Mouse (Mus musculus): ENCODE measurements at regions not wholly inside any gene's neighbourhood (a gene's known extent, or its start where the extent isn't known, plus 50 kb on each side); places are given as distances from the start of the nearest gene placed in this dataset.

- Histone ChIP-seq H3K4me3 (ENCODE audit: low read length) (no peak overlapping the region), H3K4me1 (ENCODE audit: control insufficient read depth, insufficient read depth, low read depth, low read length) (no peaks in the 10 kb centered on the region), H3K4me2 (ENCODE audit: low read length) (no peak overlapping the region), H3K27ac (ENCODE audit: low read depth, low read length) (no peak overlapping the region), H3K27me3 (replicated peaks; ENCODE audit: control insufficient read depth, insufficient read depth, low read length) (no peaks in the 10 kb centered on the region), H3K9ac (ENCODE audit: low read depth, low read length) (no peak overlapping the region), H3K9me3 (ENCODE audit: control insufficient read depth, low read length) (no peaks in the 10 kb centered on the region), H3K36me3 (ENCODE audit: control insufficient read depth, insufficient read depth, low read length) (no peaks in the 10 kb centered on the region)
- ATAC-seq = no peak
- WGBS = 71% methylated on average over 3 of the region's 3 CpGs
Observed at GRCm38 (mm10) chr8:128168819-128169218, 189.6 kb upstream of the Nrp1 start.

DNA sequence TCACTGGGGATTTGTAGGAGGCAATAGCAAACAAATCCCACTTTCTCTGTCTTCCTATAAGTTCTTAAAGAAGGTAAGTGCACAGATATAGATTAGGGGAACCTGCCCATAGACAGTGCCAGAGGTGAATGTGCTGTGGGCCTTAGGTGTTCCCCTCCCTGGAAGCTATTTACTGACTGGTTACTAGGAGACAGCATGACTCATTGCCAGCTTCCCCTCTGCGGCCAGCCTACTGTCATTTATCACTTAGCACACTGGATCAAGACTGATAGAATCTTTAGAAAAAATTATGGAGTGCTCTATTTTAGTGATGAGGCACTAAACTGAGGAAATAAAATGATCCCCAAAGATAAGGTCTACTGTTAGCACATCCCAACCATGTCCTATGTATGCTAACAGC, 187.3 kb upstream of the Nrp1 start:
- Histone ChIP-seq H3K27ac (ENCODE audit: low read depth, low read length) (no peak overlapping the region), H3K9me3 (ENCODE audit: control insufficient read depth, low read length) (no peaks in the 10 kb centered on the region), H3K4me1 (ENCODE audit: control insufficient read depth, insufficient read depth, low read depth, low read length) (no peaks in the 10 kb centered on the region), H3K36me3 (ENCODE audit: control insufficient read depth, insufficient read depth, low read length) (no peaks in the 10 kb centered on the region), H3K4me3 (ENCODE audit: low read length) (no peak overlapping the region), H3K27me3 (replicated peaks; ENCODE audit: control insufficient read depth, insufficient read depth, low read length) (no peaks in the 10 kb centered on the region), H3K4me2 (ENCODE audit: low read length) (no peak overlapping the region), H3K9ac (ENCODE audit: low read depth, low read length) (no peak overlapping the region)
- no peak for ATAC-seq
- 48% methylated on average over 1 of the region's 1 CpGs for WGBS

- Histone ChIP-seq H3K4me3 (ENCODE audit: low read length) (no peak overlapping the region), H3K36me3 (ENCODE audit: control insufficient read depth, insufficient read depth, low read length) (no peaks in the 10 kb centered on the region), H3K27me3 (replicated peaks; ENCODE audit: control insufficient read depth, insufficient read depth, low read length) (no peaks in the 10 kb centered on the region), H3K9ac (ENCODE audit: low read depth, low read length) (no peak overlapping the region), H3K27ac (ENCODE audit: low read depth, low read length) (no peak overlapping the region), H3K4me2 (ENCODE audit: low read length) (no peak overlapping the region), H3K4me1 (ENCODE audit: control insufficient read depth, insufficient read depth, low read depth, low read length) (0 out of 2 replicates have a peak, but pooled peaks cover 3% of the 10 kb centered on the region), H3K9me3 (ENCODE audit: control insufficient read depth, low read length) (no peaks in the 10 kb centered on the region)
- WGBS = 55% methylated on average over 5 of the region's 5 CpGs
- 0 out of 2 replicates have a peak, but pooled peaks have one; percentile 17 for ATAC-seq
Observed at GRCm38 (mm10) chr8:128180214-128180613, 178.2 kb upstream of the Nrp1 start.

- H3K27ac ChIP-seq (ENCODE audit: low read depth, low read length) = no peak overlapping the region
- 0 out of 2 replicates have a peak, but pooled peaks cover 3% of the 10 kb centered on the region for H3K4me1 ChIP-seq (ENCODE audit: control insufficient read depth, insufficient read depth, low read depth, low read length)
- no peak overlapping the region for H3K4me2 ChIP-seq (ENCODE audit: low read length)
- H3K9ac ChIP-seq (ENCODE audit: low read depth, low read length) = no peak overlapping the region
- H3K27me3 ChIP-seq (replicated peaks; ENCODE audit: control insufficient read depth, insufficient read depth, low read length) = no peaks in the 10 kb centered on the region
- no peaks in the 10 kb centered on the region for H3K36me3 ChIP-seq (ENCODE audit: control insufficient read depth, insufficient read depth, low read length)
- H3K9me3 ChIP-seq (ENCODE audit: control insufficient read depth, low read length) = no peaks in the 10 kb centered on the region
- ATAC-seq = no peak
- 54% methylated on average over 4 of the region's 4 CpGs for WGBS
- H3K4me3 ChIP-seq (ENCODE audit: low read length) = no peak overlapping the region
Observed at GRCm38 (mm10) chr8:128183081-128183480, 175.3 kb upstream of the Nrp1 start.

DNA sequence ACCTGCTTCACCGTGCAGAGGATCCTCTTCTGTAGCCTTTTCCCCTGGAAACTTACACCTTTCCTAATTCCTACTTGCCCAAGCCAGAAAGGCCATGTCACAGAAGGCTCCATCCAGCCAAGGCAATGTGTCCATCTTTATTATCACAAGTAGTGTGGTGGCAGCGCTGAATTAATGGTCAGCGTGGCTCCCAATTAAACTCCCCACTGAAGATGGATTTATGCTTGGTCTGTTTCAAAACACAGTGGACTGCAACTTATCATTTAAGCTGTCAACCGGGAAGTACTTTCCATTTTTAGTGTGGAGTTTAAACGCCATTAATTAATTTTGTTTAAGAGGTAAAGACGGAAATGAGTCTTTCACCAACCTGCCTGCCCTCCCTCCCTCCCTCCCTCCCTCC, 170.1 kb upstream of the Nrp1 start:
- no peak overlapping the region for H3K9ac ChIP-seq (ENCODE audit: low read depth, low read length)
- H3K4me1 ChIP-seq (ENCODE audit: control insufficient read depth, insufficient read depth, low read depth, low read length) = no peaks in the 10 kb centered on the region
- no peaks in the 10 kb centered on the region for H3K9me3 ChIP-seq (ENCODE audit: control insufficient read depth, low read length)
- H3K27me3 ChIP-seq (replicated peaks; ENCODE audit: control insufficient read depth, insufficient read depth, low read length) = no peaks in the 10 kb centered on the region
- no peak overlapping the region for H3K4me2 ChIP-seq (ENCODE audit: low read length)
- WGBS = 72% methylated on average over 6 of the region's 6 CpGs
- H3K27ac ChIP-seq (ENCODE audit: low read depth, low read length) = no peak overlapping the region
- H3K36me3 ChIP-seq (ENCODE audit: control insufficient read depth, insufficient read depth, low read length) = no peaks in the 10 kb centered on the region
- ATAC-seq = no peak
- H3K4me3 ChIP-seq (ENCODE audit: low read length) = no peak overlapping the region

- Histone ChIP-seq H3K27me3 (replicated peaks; ENCODE audit: control insufficient read depth, insufficient read depth, low read length) (no peaks in the 10 kb centered on the region), H3K9me3 (ENCODE audit: control insufficient read depth, low read length) (no peaks in the 10 kb centered on the region), H3K27ac (ENCODE audit: low read depth, low read length) (no peak overlapping the region), H3K9ac (ENCODE audit: low read depth, low read length) (no peak overlapping the region), H3K36me3 (ENCODE audit: control insufficient read depth, insufficient read depth, low read length) (no peaks in the 10 kb centered on the region), H3K4me2 (ENCODE audit: low read length) (no peak overlapping the region), H3K4me1 (ENCODE audit: control insufficient read depth, insufficient read depth, low read depth, low read length) (no peaks in the 10 kb centered on the region), H3K4me3 (ENCODE audit: low read length) (no peak overlapping the region)
- 76% methylated on average over 3 of the region's 3 CpGs for WGBS
- ATAC-seq = no peak
Observed at GRCm38 (mm10) chr8:128193293-128193887, 165.0 kb upstream of the Nrp1 start.

DNA sequence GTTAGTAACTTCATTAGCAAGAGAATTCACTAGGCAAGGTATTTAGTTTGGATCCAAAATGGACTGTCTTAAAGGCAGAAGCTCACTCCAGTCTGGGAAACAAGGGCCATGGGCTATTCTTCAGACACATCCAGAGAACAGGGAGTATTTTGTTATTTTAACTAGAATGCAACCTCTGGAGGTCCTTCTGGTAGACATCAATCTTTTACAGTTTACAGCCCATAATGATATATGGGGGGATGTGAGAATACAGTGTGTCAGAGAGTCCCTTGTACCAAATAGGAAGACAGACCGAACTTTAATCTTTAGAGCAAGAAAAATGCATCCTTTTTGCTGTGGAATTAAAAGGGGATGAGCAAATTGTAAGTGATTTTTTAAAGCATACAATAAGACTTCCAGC, 157.6 kb upstream of the Nrp1 start:
- Histone ChIP-seq H3K9ac (ENCODE audit: low read depth, low read length) (no peak overlapping the region), H3K36me3 (ENCODE audit: control insufficient read depth, insufficient read depth, low read length) (no peaks in the 10 kb centered on the region), H3K9me3 (ENCODE audit: control insufficient read depth, low read length) (no peaks in the 10 kb centered on the region), H3K27me3 (replicated peaks; ENCODE audit: control insufficient read depth, insufficient read depth, low read length) (no peaks in the 10 kb centered on the region), H3K4me1 (ENCODE audit: control insufficient read depth, insufficient read depth, low read depth, low read length) (no peaks in the 10 kb centered on the region), H3K27ac (ENCODE audit: low read depth, low read length) (no peak overlapping the region), H3K4me2 (ENCODE audit: low read length) (no peak overlapping the region), H3K4me3 (ENCODE audit: low read length) (no peak overlapping the region)
- WGBS = 93% methylated on average over 1 of the region's 1 CpGs
- no peak for ATAC-seq

DNA sequence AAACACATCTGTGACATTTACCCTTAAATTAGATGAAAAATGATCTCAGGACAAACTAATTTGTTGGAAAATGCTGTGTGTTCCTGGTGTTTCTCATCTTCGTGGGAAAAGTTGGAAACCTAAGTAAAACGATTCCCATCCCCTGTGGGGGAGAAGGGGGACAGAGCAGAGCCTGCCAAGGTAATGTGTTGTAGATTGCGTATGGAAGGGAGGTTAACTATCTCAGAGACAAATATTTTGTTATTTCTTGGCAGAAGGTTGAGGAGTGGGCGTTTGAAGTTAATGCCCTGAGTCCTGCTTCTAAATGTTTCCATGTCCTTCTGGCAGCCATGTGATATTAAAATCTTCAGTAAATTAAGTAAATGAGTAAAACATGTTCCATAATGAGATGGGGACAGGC, 156.8 kb upstream of the Nrp1 start:
- no peak overlapping the region for H3K4me2 ChIP-seq (ENCODE audit: low read length)
- no peaks in the 10 kb centered on the region for H3K9me3 ChIP-seq (ENCODE audit: control insufficient read depth, low read length)
- no peak overlapping the region for H3K27ac ChIP-seq (ENCODE audit: low read depth, low read length)
- no peaks in the 10 kb centered on the region for H3K4me1 ChIP-seq (ENCODE audit: control insufficient read depth, insufficient read depth, low read depth, low read length)
- H3K9ac ChIP-seq (ENCODE audit: low read depth, low read length) = no peak overlapping the region
- ATAC-seq = no peak
- no peaks in the 10 kb centered on the region for H3K27me3 ChIP-seq (replicated peaks; ENCODE audit: control insufficient read depth, insufficient read depth, low read length)
- no peaks in the 10 kb centered on the region for H3K36me3 ChIP-seq (ENCODE audit: control insufficient read depth, insufficient read depth, low read length)
- no peak overlapping the region for H3K4me3 ChIP-seq (ENCODE audit: low read length)
- WGBS = 80% methylated on average over 4 of the region's 4 CpGs

- 78% methylated on average over 4 of the region's 4 CpGs for WGBS
- H3K27me3 ChIP-seq (replicated peaks; ENCODE audit: control insufficient read depth, insufficient read depth, low read length) = no peaks in the 10 kb centered on the region
- no peaks in the 10 kb centered on the region for H3K36me3 ChIP-seq (ENCODE audit: control insufficient read depth, insufficient read depth, low read length)
- H3K4me1 ChIP-seq (ENCODE audit: control insufficient read depth, insufficient read depth, low read depth, low read length) = no peaks in the 10 kb centered on the region
- no peak overlapping the region for H3K4me2 ChIP-seq (ENCODE audit: low read length)
- H3K4me3 ChIP-seq (ENCODE audit: low read length) = no peak overlapping the region
- no peak overlapping the region for H3K9ac ChIP-seq (ENCODE audit: low read depth, low read length)
- H3K27ac ChIP-seq (ENCODE audit: low read depth, low read length) = no peak overlapping the region
- no peaks in the 10 kb centered on the region for H3K9me3 ChIP-seq (ENCODE audit: control insufficient read depth, low read length)
- ATAC-seq = no peak
Observed at GRCm38 (mm10) chr8:128202158-128202886, 156.1 kb upstream of the Nrp1 start.

Data from hindbrain, embryonic 16.5 days (tissue).